Mouse (Mus musculus) gastrocnemius, postnatal 14 days (tissue): Measurements from ENCODE around the gene Kcnn1. TPM values are rescaled to one million over a fixed set of nuclear protein-coding genes. Genes with fewer than 3 reads are reported as not detected.

Source experiments
- DNase-seq: peaks from one replicate; pipeline ENCODE4 v3.0.0; 2021; ENCODE audit warnings: mixed read lengths
- intact Hi-C: fragments of 180-260 bp; cut with DNase I; formaldehyde crosslinking; loops from one replicate; pipeline ENCODE4 v1.15.1; 2025; ENCODE audit warnings: low total_unique reads
- total RNA-seq, 2 experiments: library from RNA; stranded (reverse); gene quantifications; 2 replicates each; pipeline ENCODE4 v1.2.3; 2021

The Kcnn1 gene
- total RNA-seq, 2 experiments from 2014 or later = 5.4 to 6.6 TPM

GRCm38 (mm10) chr8:70894771-70895545 is 31.9 kb upstream of the Kcnn1 start:
- no peak for DNase-seq
- intact Hi-C loops = loop anchor here (2.0 kb wide), 1 partner anchor 20 kb away; no protein-coding TSS in a partner anchor

- intact Hi-C loops = loop anchor here (2.0 kb wide), 1 partner anchor 20 kb away; no protein-coding TSS in a partner anchor
- no peak for DNase-seq
These were observed 31.3 kb upstream of the Kcnn1 start for GRCm38 (mm10) chr8:70894385-70894720.

GRCm38 (mm10) chr8:70893656-70894384 is 30.8 kb upstream of the Kcnn1 start:
- peak; percentile 76 for DNase-seq
- intact Hi-C loops = loop anchor here (2.0 kb wide), 1 partner anchor 19 kb away; no protein-coding TSS in a partner anchor

- DNase-seq = no peak
- intact Hi-C loops = no loop called here
These were observed 30.0 kb upstream of the Kcnn1 start for GRCm38 (mm10) chr8:70892896-70893655.

GRCm38 (mm10) chr8:70892022-70892895 is 29.2 kb upstream of the Kcnn1 start, which contains the start of gene Slc5a5:
TSS of gene Slc5a5 (minus strand) at chr8:70892757.
- intact Hi-C loops = no loop called here
- no peak for DNase-seq

GRCm38 (mm10) chr8:70891356-70891755 is 28.3 kb upstream of the Kcnn1 start:
- no peak for DNase-seq
- intact Hi-C loops = no loop called here

GRCm38 (mm10) chr8:70890656-70891055 is 27.6 kb upstream of the Kcnn1 start:
- intact Hi-C loops = no loop called here
- DNase-seq = no peak

GRCm38 (mm10) chr8:70887669-70888068 is 24.6 kb upstream of the Kcnn1 start:
- peak; percentile 37 for DNase-seq
- intact Hi-C loops = no loop called here

GRCm38 (mm10) chr8:70885612-70886011 is 22.6 kb upstream of the Kcnn1 start:
- intact Hi-C loops = no loop called here

GRCm38 (mm10) chr8:70884683-70885082 is 21.6 kb upstream of the Kcnn1 start:
- no peak for DNase-seq
- intact Hi-C loops = no loop called here

More at GRCm38 (mm10) chr8:70885612-70886011, 22.6 kb upstream of the Kcnn1 start:
- no peak for DNase-seq

GRCm38 (mm10) chr8:70884186-70884585 is 21.1 kb upstream of the Kcnn1 start:
- intact Hi-C loops = no loop called here
- DNase-seq = no peak

GRCm38 (mm10) chr8:70880546-70880945 is 17.5 kb upstream of the Kcnn1 start:
- intact Hi-C loops = no loop called here
- no peak for DNase-seq

- intact Hi-C loops = no loop called here
- peak; percentile 45 for DNase-seq
These were observed 17.1 kb upstream of the Kcnn1 start for GRCm38 (mm10) chr8:70880126-70880525.

GRCm38 (mm10) chr8:70879500-70879899 is 16.4 kb upstream of the Kcnn1 start:
- intact Hi-C loops = no loop called here
- no peak for DNase-seq

GRCm38 (mm10) chr8:70878178-70878577 is 15.1 kb upstream of the Kcnn1 start:
- intact Hi-C loops = no loop called here
- DNase-seq = no peak

- intact Hi-C loops = no loop called here
- no peak for DNase-seq
These were observed 13.3 kb upstream of the Kcnn1 start for GRCm38 (mm10) chr8:70876382-70876781.

- no peak for DNase-seq
- intact Hi-C loops = loop anchor here (2.0 kb wide), 1 partner anchor 20 kb away; no protein-coding TSS in a partner anchor
These were observed 11.4 kb upstream of the Kcnn1 start for GRCm38 (mm10) chr8:70874441-70874840.

- intact Hi-C loops = no loop called here
- peak; percentile 96 for DNase-seq
These were observed 10.4 kb upstream of the Kcnn1 start, which contains the start of gene Ccdc124 for GRCm38 (mm10) chr8:70873364-70873985. TSS of gene Ccdc124 (minus strand) at chr8:70873935.
